Mouse (Mus musculus): ENCODE measurements at regions not wholly inside any gene's neighbourhood (a gene's known extent, or its start where the extent isn't known, plus 50 kb on each side); places are given as distances from the start of the nearest gene placed in this dataset.

DNA sequence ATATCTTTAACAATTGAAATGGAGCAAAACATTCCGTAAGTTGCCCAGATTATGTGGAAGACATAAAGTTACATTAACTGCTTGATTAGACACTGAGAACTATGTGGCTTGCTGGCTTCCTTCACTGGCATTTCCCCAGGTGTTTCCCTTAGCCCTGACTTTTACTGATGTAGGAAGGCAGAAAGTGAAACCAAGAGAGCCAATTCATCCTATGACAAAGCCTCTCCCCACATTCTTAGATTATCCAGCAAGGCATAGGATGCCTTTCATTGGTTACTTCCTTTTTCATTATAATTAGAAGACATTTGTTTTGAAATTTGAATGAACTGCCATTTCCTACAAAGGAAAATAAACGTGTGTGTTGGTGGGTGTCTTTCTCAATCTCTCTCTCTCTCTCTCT is 72.1 kb downstream of the Cdc42ep3 start:
- no peak for DNase-seq (ENCODE audit: low spot score)

DNA sequence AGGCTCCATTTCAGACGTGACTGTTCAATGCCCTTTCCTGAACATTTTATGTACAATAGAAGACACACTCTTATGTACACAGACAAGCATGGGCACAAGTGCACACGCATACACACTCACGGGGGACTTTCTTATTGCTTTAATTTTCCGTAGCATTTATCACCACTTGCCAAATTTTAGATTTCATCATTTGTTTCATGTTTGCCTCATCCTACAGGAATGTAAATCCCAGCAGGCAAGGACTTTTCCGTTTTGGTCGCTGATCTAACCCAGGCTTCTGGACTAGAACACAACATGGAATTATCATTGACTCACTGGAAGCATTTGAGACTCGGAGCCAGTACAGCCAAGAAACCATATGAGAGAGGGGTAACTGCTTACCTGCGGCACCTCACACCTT is 81.3 kb downstream of the Cdc42ep3 start:
- DNase-seq (ENCODE audit: low spot score), result no peak

DNA sequence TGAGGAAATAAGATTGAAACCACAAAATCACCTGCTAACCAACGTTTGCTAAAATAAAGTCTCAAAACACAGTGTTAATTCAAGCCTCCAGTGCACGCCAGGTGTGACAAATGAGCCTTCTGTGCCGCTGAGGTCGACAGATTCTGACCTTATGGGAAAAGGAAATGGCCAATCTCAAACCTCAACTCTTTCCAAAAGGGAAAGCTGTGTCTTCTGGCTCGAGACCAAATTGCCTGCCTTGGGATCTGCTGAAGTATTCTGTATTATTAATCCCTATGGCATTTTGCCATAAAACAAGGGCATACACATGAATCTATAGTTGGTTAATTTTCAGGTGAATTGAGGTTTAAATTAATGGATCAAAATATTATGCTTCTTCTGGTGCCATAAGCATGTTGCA is 95.2 kb downstream of the Cdc42ep3 start:
- DNase-seq (ENCODE audit: low spot score), result no peak

DNA sequence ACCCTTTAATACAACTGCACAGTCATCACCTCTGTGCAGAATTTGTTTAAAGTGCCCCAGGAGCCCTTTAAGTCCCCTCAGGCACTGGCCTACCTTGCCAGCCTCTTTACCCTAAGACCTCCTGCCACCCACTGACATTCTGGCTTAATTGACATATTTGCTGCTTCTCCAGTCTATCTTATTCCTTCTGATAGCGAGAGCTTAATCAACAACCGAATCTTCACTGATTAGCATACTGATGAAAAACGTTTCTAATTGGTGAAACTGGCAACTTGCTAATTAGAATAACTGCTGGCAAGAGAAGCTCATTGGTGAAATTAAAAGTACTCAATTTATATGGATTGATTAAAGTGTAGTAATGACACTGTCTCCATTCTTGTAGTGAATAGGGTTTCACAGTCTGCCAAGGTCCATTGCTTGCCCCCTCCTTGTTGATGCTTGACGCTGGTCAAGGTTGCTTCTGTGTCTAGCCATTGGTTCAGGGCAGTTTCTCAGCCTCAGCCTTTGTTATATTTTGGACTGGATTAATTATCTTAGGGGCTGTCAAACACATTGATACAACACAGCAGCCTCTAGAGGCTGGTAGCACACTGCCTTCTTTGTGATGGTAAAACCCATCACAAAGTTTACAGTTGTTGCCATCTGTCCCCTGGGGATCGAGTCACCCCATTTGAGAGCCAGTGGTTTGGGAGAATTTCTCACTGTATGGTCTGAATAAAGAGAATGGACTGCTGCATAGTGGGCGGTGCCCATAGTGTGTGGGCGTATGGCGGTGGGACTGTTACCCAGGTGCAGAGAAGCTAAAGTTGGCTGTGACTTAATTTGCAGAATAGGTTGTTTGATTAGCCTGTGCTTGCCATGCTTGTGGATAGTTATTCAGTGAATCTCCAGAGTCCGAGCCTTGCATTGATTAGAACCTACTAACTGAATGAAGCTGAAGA is 107.7 kb downstream of the Cdc42ep3 start:
- no peak for DNase-seq (ENCODE audit: low spot score)

DNA sequence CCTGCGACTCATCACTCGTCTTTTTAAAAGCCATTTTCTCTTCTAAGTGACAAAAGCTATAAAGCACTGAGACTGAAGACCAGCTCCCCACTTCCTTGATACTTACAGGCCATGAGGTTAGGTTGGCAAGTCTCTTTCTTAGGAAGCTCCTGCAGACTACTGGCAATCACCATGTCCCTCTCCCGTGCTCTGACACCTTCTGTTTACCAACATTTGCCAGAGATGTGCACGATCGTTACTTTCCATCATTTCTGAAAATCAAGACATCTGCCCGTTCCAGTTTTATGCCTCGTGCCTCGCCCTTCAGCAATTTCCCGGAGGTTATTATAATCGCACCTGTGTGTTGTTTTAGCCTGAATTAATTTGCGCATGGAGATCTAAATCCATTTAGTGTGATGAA is 110.8 kb downstream of the Cdc42ep3 start:
- no peak for DNase-seq (ENCODE audit: low spot score)

DNA sequence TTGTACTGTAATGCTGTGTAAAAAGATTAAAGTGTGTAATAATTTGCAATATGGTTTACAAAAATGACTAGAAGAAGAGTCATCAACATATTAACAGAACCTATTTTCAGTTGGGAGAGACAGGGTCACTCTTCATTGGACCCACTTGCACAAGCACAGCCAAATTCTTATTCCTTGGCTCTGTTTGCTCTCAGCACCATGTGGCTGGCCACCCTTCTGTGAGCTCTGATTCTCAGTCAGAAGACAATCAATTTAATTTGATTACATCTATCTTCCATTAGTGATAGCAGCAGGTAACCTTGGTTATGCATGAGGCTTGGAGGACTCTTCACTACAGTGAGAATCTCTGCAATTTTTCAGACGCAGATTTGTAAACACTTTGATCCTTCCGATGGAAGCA is 111.5 kb downstream of the Cdc42ep3 start:
- DNase-seq (ENCODE audit: low spot score), result no peak

DNA sequence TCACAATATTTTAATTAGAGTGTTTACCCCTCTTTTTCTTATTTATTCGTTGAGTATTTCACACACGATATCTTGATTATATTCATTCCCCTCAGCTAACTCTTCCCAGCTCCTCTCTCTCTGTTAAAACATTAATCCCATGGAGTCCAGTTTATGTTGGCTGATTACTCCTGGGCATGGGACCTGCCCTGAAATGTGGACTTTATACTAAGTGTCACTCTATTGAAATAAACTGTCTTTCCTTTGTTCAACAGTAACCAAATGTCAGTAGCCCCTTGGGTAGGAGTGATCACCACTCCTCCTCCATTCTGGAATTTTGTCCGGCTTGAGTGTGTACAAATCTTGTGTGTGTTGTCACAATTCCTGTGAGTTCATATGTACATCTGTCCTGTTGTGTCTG is 113.4 kb downstream of the Cdc42ep3 start:
- DNase-seq (ENCODE audit: low spot score), result no peak

DNA sequence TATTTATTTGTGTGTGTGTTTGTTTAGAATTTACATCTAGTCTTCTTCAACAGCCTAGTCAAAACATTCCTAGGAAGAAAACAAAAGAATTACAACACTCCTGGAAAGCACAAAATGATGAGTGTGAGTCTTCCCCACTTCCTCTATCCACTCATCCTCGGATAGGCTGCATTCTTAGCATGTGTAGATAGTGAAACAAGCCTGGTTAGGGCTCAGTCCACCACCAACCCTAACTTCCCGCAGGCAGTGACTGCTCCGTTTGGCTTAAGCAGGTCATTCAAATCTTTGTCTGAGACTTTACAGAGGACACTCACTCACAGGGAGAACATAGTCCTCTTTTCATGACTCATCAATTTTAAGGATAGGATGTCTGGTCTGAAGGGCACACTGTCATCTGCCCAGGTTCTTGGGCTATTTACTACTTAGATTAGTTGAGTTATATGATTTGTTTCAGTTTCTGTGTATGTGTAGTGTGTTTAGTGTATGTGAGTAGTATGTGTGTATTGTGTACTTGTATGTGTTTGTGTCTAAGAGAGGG is 118.6 kb downstream of the Cdc42ep3 start:
- no peak for DNase-seq (ENCODE audit: low spot score)

DNA sequence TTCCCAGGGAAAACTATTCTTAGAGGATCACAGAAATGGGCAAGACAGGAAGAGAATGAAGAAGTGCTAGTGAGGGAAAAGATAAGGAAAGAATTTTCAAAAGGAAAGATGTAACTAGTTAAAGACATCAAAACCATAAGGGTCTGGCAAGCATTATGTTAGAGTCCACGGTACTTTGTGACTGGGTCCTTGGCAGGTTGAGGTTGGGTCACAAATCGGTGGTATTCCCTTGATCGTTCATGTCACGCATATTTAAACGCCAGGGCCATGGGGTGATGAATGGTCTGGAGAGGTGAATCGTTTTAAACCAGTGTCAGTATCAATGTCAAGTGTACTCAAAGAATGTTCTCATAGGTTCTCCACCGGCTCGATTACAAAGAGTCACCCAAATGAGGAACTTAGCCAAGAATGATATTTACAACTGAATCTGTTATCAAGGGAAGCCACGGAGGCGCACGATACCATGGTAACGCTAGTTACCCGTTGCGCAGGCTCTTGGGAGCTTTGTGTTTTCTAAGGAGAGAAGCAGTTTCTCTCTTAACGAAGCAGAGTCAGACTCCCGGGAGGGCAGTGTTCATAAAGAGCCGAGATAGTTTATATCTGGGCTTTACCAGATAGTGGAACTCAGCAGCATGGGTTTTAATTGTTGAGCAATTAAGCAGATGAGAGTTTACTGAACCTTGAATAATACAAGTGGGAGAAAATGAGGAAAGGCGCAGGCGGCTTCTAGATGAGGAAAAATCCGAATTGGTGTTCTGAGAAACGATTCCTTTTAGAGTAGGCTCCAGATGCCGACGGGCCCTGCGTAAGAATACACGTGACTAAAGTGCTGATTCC is 124.0 kb downstream of the Cdc42ep3 start:
- DNase-seq (ENCODE audit: low spot score), result no peak

DNA sequence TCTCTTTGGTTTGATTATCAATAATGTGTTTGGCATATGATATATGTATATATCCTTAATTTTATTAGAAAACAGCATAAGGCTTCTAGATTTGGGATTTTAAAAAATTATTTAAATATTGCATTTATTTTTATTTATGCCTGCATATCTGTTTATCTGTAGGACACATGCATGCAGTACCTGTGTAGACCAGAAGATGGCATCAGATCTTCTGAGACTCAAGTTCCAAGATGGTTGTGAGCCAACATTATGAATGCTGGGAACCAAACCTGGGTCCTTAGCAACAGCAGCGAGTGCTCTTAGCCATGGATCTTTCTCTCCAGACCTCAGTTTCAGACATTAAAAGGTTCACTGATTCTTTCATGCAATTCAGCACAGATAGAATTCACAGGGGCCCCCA is 148.3 kb downstream of the Cdc42ep3 start:
- DNase-seq (ENCODE audit: low spot score), result no peak

DNA sequence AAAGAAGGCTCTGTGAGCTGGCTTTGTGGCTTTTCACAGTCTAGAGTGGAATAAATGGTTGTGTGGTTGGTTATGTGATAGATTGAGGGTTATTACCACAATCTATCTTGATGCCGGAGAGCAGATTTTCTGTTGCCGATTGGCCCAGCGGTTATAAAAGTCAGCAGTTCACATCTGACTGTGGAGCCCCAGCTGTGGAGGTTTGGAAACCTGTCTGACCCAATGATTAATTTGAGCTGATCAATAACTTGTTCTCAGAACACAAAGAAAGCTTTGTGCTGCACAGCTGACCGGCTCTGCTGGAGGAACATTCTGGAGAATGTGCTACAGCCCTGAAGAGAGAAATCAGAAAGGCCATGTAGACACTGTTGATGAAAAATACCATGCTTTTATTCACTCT is 148.8 kb downstream of the Cdc42ep3 start:
- no peak for DNase-seq (ENCODE audit: low spot score)

DNA sequence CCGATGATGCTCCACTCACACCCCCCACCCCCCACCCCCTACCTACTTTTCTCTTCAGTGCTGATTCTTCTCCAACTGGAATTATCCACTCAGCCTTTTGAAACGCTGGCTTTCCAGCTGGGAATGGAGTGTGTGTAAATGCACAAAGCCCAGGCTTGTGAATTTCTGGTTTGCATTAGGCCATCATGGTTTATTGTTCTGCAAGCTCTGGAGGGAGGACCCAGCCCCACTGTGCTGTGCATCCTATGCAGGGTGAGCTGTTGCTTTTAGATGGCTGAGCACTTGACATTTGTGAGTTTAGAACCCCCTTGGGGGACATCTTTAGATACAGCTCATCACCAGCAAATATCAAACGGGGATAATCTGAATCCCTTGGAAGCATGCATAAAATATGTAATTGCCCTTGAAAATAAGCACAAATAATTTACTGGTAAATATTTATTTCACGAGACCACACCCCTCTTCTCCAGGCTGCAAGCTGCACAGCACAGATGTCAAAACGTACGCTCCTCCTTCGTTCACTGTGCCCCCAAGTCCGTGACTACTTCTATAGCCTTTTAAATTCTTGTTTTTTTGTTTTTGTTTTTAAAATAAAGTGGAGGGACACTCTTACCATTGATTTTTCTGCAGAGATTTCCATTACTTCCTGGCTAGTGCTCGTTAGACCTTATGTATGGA is 148.2 kb downstream of the Qpct start:
- no peak for DNase-seq (ENCODE audit: low spot score)

DNA sequence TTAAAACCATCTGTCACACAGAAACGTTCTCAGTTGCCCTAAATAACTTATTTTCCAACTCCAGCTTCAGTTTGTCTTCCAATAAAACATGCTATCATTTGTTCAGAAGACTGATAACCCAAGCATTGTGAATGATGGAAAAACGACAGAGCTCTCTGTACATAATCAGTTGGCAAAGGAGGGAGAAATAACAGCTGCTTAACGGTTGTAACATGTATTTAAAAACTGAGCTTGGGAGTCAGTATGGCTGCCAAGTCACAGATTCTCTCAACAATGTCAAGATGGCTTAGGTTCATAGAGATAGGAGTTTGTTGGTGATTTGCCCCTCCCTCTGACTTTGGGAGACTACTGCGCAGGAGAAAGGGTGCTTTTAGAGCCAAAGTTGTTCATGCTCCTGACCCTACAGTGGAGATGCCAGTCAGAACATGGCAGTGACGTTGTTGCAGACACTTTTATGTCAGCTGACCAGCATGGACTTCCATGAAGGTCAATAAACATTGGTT is 140.2 kb downstream of the Qpct start:
- DNase-seq (ENCODE audit: low spot score), result no peak

DNA sequence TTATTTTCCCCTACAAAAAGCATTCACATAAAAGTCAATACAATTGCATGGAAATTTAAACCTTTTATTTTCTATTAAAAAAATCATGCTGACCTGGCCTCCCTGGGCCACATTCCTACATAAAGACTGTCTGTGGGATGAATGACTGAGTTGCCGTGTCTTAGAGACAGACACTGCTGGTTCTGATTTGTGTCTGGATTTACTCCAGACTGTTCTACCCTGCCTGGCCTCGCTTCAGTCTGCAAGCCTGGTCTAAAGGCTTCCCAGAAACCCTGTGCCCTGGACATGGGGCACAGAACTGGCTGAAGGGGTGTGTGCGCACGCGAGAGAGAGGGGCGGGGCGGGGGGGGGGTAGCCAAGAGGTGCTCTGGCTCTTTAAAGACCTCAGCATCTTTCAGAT is 136.6 kb downstream of the Qpct start:
- no peak for DNase-seq (ENCODE audit: low spot score)

DNA sequence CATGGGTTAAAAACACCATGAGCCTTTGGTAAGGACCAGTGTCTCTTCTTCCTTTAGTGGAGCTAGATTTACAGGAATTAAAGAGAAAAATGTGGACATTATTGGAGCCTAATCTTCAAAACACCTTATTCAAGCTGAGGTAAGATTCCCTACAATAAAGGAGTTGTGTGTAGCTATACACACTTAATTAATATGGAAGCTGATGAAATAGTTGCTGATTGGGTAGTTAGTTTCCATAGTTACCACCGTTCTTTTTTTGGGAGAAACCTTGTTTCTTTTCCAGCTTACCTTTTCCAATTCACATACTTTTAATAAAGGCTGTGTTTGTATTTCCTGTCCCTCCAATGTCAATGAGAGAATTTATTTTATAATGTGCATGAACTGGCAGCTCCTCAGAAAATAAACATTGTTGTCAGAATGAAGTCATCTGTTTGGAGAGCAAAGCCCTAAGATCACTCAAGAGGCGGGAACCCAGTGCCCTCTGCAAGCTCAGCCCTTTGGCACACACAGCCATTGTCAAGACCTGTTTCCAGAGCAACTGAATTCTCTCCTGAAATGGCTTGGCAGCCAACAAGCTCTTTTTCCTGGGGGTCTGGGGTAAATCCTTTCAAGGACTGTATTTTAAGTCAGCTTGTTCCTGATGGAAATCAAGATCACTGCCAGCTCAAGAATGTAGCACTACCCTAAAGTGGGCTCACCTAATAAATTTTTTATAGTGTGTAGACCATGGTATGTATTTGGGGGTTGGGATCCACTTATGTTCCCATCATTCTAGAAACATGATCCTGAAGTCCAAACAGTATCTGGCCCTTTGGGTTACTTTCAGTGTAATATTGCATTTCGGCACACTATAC is 128.8 kb downstream of the Qpct start:
- no peak for DNase-seq (ENCODE audit: low spot score)

DNA sequence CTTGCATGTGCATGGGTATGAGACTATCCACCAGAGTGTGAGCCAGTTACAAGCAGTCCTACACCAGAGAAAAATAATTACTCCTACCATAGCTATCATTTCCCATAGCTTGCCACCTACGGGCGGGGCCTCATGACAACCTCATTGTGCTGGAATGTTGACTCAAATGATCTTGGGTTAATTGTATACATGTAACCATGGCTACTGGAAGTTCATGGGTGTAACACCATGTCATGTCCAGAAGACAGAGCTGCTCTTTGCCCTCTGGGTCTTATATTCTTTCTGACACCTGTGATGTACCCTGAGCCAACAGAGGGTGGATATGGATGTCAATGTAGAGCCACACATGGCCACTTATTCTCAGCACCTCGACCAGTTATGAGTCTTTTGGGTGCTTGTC is 125.6 kb downstream of the Qpct start:
- no peak for DNase-seq (ENCODE audit: low spot score)

DNA sequence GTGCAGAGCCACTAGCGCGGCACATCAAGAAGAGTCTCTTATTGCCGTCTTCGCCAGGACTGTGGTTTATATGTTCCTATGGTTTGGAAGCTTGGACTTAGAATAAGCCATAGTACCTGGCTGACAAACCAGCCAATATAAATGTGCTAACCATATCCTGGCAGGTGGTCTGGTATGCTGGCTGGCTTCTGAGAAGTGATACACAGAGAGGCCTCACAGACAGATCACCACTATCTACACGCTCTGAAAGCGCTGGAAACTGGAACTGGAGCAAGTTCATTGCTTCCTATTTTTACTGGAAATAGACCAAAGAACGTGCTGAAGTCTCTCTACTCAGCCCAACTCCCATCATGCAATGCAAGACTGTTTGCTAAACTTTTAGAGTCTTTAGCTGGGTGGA is 124.7 kb downstream of the Qpct start:
- DNase-seq (ENCODE audit: low spot score), result no peak

DNA sequence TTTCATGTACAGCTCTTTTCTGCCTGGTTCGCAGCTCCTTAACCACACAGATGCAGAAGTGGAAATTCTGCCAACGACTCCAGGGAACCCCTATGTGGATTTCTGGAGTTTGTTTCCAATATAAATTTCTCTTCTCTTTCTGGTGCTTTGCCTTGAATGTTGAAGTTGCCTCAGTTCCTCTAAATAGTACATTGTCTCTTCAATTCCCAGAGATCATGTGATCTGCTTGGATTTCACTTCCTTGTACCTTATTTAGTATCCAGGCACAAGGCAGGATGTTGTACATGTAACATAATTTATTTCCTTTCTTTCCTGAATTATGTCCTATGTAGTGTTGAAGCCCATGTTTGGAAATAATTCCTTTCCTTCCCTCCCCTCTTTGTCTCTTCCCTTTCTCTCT is 123.7 kb downstream of the Qpct start:
- no peak for DNase-seq (ENCODE audit: low spot score)

DNA sequence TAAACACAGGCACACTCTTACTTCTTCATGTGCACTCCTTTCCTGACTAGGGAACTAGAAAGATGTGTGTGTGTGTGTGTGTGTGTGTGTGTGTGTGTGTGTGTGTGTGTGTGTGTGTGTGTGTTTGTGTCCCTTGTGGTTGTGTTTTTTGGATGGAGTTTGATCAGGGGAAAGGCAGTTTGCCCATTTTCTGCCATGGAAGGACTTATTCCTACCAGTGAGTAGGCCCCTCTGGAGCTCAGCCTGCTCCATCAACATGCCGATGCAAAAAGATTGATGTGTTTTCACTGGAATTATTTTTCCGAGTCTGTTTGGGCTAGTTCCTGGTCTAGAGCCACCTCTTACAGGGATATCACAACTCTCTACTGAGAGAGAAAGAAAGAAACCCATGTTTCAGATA is 120.6 kb downstream of the Qpct start:
- DNase-seq (ENCODE audit: low spot score), result no peak

DNA sequence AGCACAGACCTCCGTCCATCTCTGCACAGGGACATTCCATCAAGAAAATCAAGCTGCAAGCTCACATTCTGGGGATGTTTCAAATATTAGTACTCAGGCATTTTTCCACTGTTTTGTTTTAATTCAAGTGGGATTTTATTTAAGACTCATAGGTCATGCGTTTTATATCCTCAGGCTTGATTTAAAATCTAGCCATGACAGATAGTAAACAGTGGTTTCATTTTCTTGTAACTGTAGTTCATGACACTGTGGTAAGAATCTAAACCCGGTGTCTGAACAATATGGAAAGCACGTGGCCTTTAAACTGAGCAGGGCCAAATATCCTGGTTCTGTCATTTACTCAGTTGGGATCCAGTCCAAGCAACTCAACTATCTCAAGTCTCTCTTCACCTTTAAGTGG is 119.0 kb downstream of the Qpct start:
- DNase-seq (ENCODE audit: low spot score), result no peak

DNA sequence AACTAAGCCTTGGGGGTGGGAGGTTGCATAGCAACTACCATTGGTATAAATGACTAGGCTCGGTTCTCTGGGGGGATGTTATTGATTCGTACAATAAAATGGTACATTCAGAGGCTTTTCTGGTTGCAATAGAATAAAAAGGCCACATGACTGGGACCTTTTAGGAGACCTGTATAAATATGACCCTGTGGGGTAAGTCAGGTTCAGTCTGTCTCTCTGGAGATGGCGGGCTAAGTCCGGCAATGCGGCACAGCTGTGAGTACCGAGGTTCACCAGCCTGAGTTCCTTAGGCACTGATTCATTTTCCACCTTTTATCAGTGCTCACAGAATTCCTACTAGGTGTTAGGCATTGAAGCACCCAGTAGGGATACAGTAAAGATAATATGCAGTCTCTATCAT is 115.5 kb downstream of the Qpct start:
- no peak for DNase-seq (ENCODE audit: low spot score)

Measured in testis, postnatal 14 days (tissue).